Mouse (Mus musculus) heart, embryonic 14.5 days (tissue): Measurements from ENCODE around the gene Glt8d1. TPM values are rescaled to one million over a fixed set of nuclear protein-coding genes. Genes with fewer than 3 reads are reported as not detected.

Source experiments
- polyA plus RNA-seq: library from polyadenylated mRNA; unstranded; fragments of >200 nt; fragmentation: Nextera tagmentation; extraction: Ambion mirVana; gene quantifications from 2 replicates; pipeline ENCODE4 v1.2.1, GENCODE M21; 2014

Gene Glt8d1
- polyA plus RNA-seq, 1 experiment from 2014 or later, result 60.3 TPM

Other genes with a start within 250 kb of the Glt8d1 start
- gene Tmem110, start 175.8 kb upstream of the Glt8d1 start, polyA plus RNA-seq, result 15.4 and 16.3 TPM in 2 replicates
- 3.3 and 4.3 TPM in 2 replicates for gene Mustn1, start 122.2 kb upstream of the Glt8d1 start, polyA plus RNA-seq
- gene Itih4, start 114.9 kb upstream of the Glt8d1 start, polyA plus RNA-seq, result 0.27 and 0.53 TPM in 2 replicates
- 1.5 and 2.2 TPM in 2 replicates for gene Itih3, start 77.6 kb upstream of the Glt8d1 start, polyA plus RNA-seq
- gene Itih1, start 58.1 kb upstream of the Glt8d1 start, polyA plus RNA-seq, result not detected in 2 replicates
- 5.4 and 5.5 TPM in 2 replicates for gene Nek4, start 50.0 kb upstream of the Glt8d1 start, polyA plus RNA-seq
- gene Spcs1, start 272 bp downstream of the Glt8d1 start, polyA plus RNA-seq, result 382 and 395 TPM in 2 replicates
- 75.1 and 89.0 TPM in 2 replicates for gene Pbrm1, start 17.7 kb downstream of the Glt8d1 start, polyA plus RNA-seq
- 49.3 and 51.4 TPM in 2 replicates for gene Gnl3, start 17.8 kb downstream of the Glt8d1 start, polyA plus RNA-seq
- gene Smim4, start 127.6 kb downstream of the Glt8d1 start, polyA plus RNA-seq, result 98.2 and 107 TPM in 2 replicates
- gene Nt5dc2, start 129.7 kb downstream of the Glt8d1 start, polyA plus RNA-seq, result 329 and 341 TPM in 2 replicates
- 56.0 and 66.8 TPM in 2 replicates for gene Stab1, start 167.2 kb downstream of the Glt8d1 start, polyA plus RNA-seq
- gene Tnnc1, start 206.9 kb downstream of the Glt8d1 start, polyA plus RNA-seq, result 5,119 and 5,195 TPM in 2 replicates
- gene Nisch, start 215.5 kb downstream of the Glt8d1 start, polyA plus RNA-seq, result 308 and 317 TPM in 2 replicates
- gene Sema3g, start 216.5 kb downstream of the Glt8d1 start, polyA plus RNA-seq, result 0.23 and 0.26 TPM in 2 replicates
- gene Phf7, start 249.9 kb downstream of the Glt8d1 start, polyA plus RNA-seq, result 9.4 and 9.6 TPM in 2 replicates